Mouse (Mus musculus) 3134 (cell line): Measurements from ENCODE around the gene Sparcl1.

ENCODE experiments used
- DNase-seq: peaks from one replicate; pipeline ENCODE4 v3.0.0-alpha.2; 2011; ENCODE audit warnings: low spot score; ENCODE audit not compliant: insufficient read length; ENCODE audit errors: extremely low read depth

Sparcl1 gene

GRCm38 (mm10) chr5:104112016-104112415 lies 1.5 kb downstream of the Sparcl1 start:
- DNase-seq: no peak

- DNase-seq: no peak
Observed at GRCm38 (mm10) chr5:104110171-104110920, 3.2 kb downstream of the Sparcl1 start.

GRCm38 (mm10) chr5:104109516-104109915 lies 4.0 kb downstream of the Sparcl1 start:
- DNase-seq: no peak

GRCm38 (mm10) chr5:104108879-104109369 lies 4.6 kb downstream of the Sparcl1 start:
- DNase-seq: no peak

GRCm38 (mm10) chr5:104108127-104108875 lies 5.2 kb downstream of the Sparcl1 start:
- DNase-seq: no peak

- DNase-seq: no peak
Observed at GRCm38 (mm10) chr5:104104111-104104510, 9.4 kb downstream of the Sparcl1 start.

- DNase-seq: no peak
Observed at GRCm38 (mm10) chr5:104103171-104103570, 10.4 kb downstream of the Sparcl1 start.

GRCm38 (mm10) chr5:104101678-104102531 lies 11.6 kb downstream of the Sparcl1 start:
- no peak for DNase-seq

- no peak for DNase-seq
Observed at GRCm38 (mm10) chr5:104096078-104096938, 17.2 kb downstream of the Sparcl1 start.

- no peak for DNase-seq
Observed at GRCm38 (mm10) chr5:104095416-104096077, 18.0 kb downstream of the Sparcl1 start.

- no peak for DNase-seq
Observed at GRCm38 (mm10) chr5:104089751-104090150, 23.8 kb downstream of the Sparcl1 start.

- no peak for DNase-seq
Observed at GRCm38 (mm10) chr5:104085366-104085765, 28.2 kb downstream of the Sparcl1 start.

- no peak for DNase-seq
Observed at GRCm38 (mm10) chr5:104080736-104081135, 32.8 kb downstream of the Sparcl1 start.

GRCm38 (mm10) chr5:104077508-104077907 lies 36.0 kb downstream of the Sparcl1 start, which contains the start of gene Gm17660:
TSS of gene Gm17660 (minus strand) at chr5:104077608.
- DNase-seq: no peak

- DNase-seq: no peak
Observed at GRCm38 (mm10) chr5:104076361-104076760, 37.2 kb downstream of the Sparcl1 start.

- DNase-seq: no peak
Observed at GRCm38 (mm10) chr5:104074388-104074787, 39.1 kb downstream of the Sparcl1 start.

- DNase-seq: no peak
Observed at GRCm38 (mm10) chr5:104073602-104074001, 39.9 kb downstream of the Sparcl1 start.

- DNase-seq: no peak
Observed at GRCm38 (mm10) chr5:104072272-104072886, 41.2 kb downstream of the Sparcl1 start.

- no peak for DNase-seq
Observed at GRCm38 (mm10) chr5:104071048-104071447, 42.5 kb downstream of the Sparcl1 start.
